Mouse (Mus musculus): ENCODE results near the gene Bahcc1. TPM values are rescaled to one million over a fixed set of nuclear protein-coding genes. Genes with fewer than 3 reads are reported as not detected.

The Bahcc1 gene
- polyA plus RNA-seq, 1 experiment from 2014 or later, result 19.7 TPM

DNA sequence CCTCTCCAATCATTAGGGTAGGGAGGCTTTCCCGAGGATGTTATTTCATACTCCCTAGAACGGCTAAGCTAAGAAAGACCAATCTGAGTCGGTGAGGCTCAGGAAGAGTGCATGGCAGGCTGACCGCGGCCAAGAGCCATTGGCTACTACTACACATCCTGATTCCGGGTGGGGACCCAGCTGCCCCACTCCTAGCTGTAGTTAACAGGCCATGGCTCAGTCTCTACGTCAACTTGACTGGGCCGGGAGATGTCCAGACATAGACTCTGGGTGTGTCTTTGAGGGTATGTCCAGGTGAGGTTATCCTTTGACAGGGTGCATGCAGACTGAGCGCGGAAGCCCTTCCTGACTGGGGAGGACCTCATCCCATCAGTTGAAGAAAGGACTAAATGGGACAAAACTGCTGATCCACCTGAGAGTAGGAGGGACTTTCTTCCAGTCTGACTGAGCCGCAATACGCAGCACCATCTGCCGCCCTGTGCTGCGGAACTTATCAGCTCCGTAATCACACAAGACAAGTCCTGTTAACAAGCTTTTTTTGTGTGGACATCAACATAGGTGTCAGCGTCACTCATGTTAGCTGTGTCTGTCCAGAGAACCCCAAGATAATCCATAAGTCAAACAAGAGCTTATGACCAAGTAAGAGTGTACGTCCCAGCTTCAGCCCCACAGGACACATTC is 14.4 kb upstream of the Bahcc1 start:
- H3K27ac ChIP-seq (ENCODE audit: low read depth, low read length), result no peak overlapping the region
- WGBS, result 90% methylated on average over 17 of the region's 17 CpGs
- H3K4me2 ChIP-seq (ENCODE audit: low read depth), result no peak overlapping the region
- no peak overlapping the region; the same call in 1 of the 2 replicates for H3K9ac ChIP-seq (ENCODE audit: low read length)
- H3K36me3 ChIP-seq (ENCODE audit: control insufficient read depth, insufficient read depth, low read length), result no peaks in the 10 kb centered on the region
- no peak for ATAC-seq (ENCODE audit: insufficient read depth, low FRiP score, low TSS enrichment)
- DNase-seq (ENCODE audit: low spot score), result no peak
- peaks cover 3% of the 10 kb centered on the region; the same call in 1 of the 2 replicates for H3K9me3 ChIP-seq (ENCODE audit: control insufficient read depth, low read length)
- peaks cover 40% of the 10 kb centered on the region for H3K4me1 ChIP-seq (ENCODE audit: control insufficient read depth, insufficient read depth, low read length)
- no peak overlapping the region for H3K4me3 ChIP-seq (ENCODE audit: low read depth, low read length)
- no peaks in the 10 kb centered on the region for H3K27me3 ChIP-seq (ENCODE audit: control insufficient read depth, insufficient read depth, low read length)

DNA sequence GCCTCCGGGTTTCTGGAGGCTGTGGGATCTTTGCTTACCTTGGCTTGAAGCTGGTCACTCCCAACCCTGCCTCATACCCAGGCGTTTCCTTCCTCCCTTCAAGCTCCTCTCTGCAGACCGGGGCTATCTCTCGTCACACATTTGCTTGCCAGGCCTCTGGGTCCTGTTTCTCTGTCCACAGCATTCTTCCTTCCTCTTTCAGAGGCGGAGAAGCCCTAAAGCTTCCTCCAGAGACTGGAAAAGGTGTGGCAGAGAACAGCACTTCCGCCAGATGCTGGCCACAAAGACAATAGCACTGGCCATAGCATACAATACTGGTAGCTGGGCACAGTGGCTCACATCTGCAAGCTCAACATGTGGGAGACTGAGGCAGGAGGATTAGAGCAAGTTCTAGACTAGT is 13.8 kb upstream of the Bahcc1 start:
- no peak overlapping the region for H3K27ac ChIP-seq (ENCODE audit: low read depth, low read length)
- H3K9me3 ChIP-seq (ENCODE audit: control insufficient read depth, low read length), result no peaks in the 10 kb centered on the region
- H3K4me2 ChIP-seq (ENCODE audit: low read depth), result no peak overlapping the region
- no peaks in the 10 kb centered on the region for H3K27me3 ChIP-seq (ENCODE audit: control insufficient read depth, insufficient read depth, low read length)
- H3K9ac ChIP-seq (ENCODE audit: low read length), result no peak overlapping the region; the same call in 1 of the 2 replicates
- H3K4me3 ChIP-seq (ENCODE audit: low read depth, low read length), result no peak overlapping the region
- WGBS, result 79% methylated on average over 6 of the region's 6 CpGs
- ATAC-seq (ENCODE audit: insufficient read depth, low FRiP score, low TSS enrichment) (no peak), DNase-seq (ENCODE audit: low spot score) (no peak)
- H3K4me1 ChIP-seq (ENCODE audit: control insufficient read depth, insufficient read depth, low read length), result peaks cover 46% of the 10 kb centered on the region
- no peaks in the 10 kb centered on the region for H3K36me3 ChIP-seq (ENCODE audit: control insufficient read depth, insufficient read depth, low read length)

DNA sequence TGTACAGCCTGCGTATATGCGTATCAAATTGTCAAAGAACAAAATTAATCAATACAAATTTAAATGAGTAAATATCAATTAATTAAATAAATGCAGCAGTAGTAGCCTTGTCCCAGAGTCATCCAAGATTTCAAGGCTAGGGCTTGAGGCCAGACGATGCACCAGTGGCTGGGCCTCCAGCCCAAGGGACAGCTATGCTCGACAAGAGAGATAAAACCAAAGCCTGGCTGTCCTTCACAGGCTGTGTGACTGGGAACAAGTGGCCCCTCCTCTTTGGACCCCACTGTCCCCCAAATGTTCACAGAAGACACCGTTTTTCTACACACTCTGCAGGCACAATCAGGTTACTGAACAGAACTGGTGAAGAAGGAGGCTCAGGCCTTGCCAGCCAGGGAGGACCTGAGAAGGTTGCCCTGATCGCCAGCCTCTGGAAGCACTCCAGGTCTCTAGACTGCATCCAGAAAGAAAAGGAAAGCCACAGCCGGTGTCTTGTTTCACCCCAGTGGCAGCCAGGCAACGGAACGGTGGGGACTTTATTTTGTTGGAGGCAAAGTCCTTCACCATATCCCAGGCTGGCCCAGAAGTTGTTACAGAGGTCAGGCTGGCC is 12.7 kb upstream of the Bahcc1 start:
- no peak overlapping the region for H3K4me3 ChIP-seq (ENCODE audit: low read depth, low read length)
- H3K27ac ChIP-seq (ENCODE audit: low read depth, low read length), result no peak overlapping the region
- no peak for ATAC-seq (ENCODE audit: insufficient read depth, low FRiP score, low TSS enrichment)
- H3K4me2 ChIP-seq (ENCODE audit: low read depth), result no peak overlapping the region
- no peaks in the 10 kb centered on the region for H3K36me3 ChIP-seq (ENCODE audit: control insufficient read depth, insufficient read depth, low read length)
- WGBS, result 52% methylated on average over 9 of the region's 9 CpGs
- H3K9me3 ChIP-seq (ENCODE audit: control insufficient read depth, low read length), result no peaks in the 10 kb centered on the region
- H3K9ac ChIP-seq (ENCODE audit: low read length), result no peak overlapping the region; the same call in 1 of the 2 replicates
- H3K27me3 ChIP-seq (ENCODE audit: control insufficient read depth, insufficient read depth, low read length), result no peaks in the 10 kb centered on the region
- DNase-seq (ENCODE audit: low spot score), result no peak
- H3K4me1 ChIP-seq (ENCODE audit: control insufficient read depth, insufficient read depth, low read length), result peaks cover 57% of the 10 kb centered on the region

DNA sequence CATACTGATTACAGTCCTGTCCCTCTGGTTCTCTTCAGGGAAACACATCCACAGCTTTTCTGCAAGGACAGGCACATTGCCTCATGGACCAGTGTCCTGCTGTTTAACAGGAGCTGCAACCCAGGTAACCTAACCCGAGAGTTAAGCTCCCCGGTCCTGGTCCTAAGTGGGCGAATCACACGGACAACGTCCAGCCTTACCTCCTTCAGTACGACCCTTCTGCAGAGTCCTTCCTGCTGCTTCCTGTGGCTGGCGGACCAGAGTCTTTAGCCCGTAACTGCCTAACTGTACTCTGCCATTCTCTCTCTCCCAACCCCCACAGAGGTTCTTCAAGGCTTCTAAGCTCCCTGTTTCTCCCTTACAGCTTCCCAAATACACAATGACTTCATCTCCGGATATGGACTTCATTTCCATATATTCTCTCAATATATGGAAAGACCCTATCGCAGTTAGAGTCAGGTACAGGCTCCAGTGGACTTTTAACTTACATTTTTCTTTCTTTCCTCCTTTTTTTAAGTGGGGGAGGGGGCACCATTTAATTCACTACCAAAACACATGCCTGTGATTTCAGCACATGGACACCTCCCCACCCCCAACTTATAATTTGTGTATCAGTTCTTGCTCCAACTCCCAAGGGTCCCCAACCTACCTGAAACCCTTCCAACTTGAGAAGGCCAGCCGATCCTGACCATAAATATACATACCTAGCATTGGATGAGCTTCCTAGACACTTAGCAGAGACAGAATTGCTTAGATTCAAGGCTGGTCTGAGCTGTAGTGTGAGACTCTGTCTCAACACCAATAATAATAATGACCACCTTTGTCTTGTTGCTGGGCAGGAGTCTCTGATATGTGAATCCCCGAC is 11.6 kb upstream of the Bahcc1 start:
- DNase-seq (ENCODE audit: low spot score) (peak; percentile 30), ATAC-seq (ENCODE audit: insufficient read depth, low FRiP score, low TSS enrichment) (no peak)
- peaks cover 61% of the 10 kb centered on the region for H3K4me1 ChIP-seq (ENCODE audit: control insufficient read depth, insufficient read depth, low read length)
- no peaks in the 10 kb centered on the region for H3K27me3 ChIP-seq (ENCODE audit: control insufficient read depth, insufficient read depth, low read length)
- no peak overlapping the region for H3K4me3 ChIP-seq (ENCODE audit: low read depth, low read length)
- no peak overlapping the region for H3K9ac ChIP-seq (ENCODE audit: low read length)
- no peaks in the 10 kb centered on the region for H3K9me3 ChIP-seq (ENCODE audit: control insufficient read depth, low read length)
- H3K4me2 ChIP-seq (ENCODE audit: low read depth), result no peak overlapping the region
- 60% methylated on average over 12 of the region's 12 CpGs for WGBS
- H3K27ac ChIP-seq (ENCODE audit: low read depth, low read length), result 0 out of 2 replicates have a peak overlapping the region, but pooled peaks have one; percentile 1
- H3K36me3 ChIP-seq (ENCODE audit: control insufficient read depth, insufficient read depth, low read length), result no peaks in the 10 kb centered on the region

GRCm38 (mm10) chr11:120222425-120223104 is 10.2 kb upstream of the Bahcc1 start:
- Histone ChIP-seq H3K9me3 (ENCODE audit: control insufficient read depth, low read length) (no peaks in the 10 kb centered on the region), H3K27ac (ENCODE audit: low read depth, low read length) (no peak overlapping the region), H3K4me1 (ENCODE audit: control insufficient read depth, insufficient read depth, low read length) (peaks cover 60% of the 10 kb centered on the region), H3K4me3 (ENCODE audit: low read depth, low read length) (no peak overlapping the region), H3K36me3 (ENCODE audit: control insufficient read depth, insufficient read depth, low read length) (no peaks in the 10 kb centered on the region), H3K4me2 (ENCODE audit: low read depth) (no peak overlapping the region), H3K9ac (ENCODE audit: low read length) (no peak overlapping the region), H3K27me3 (ENCODE audit: control insufficient read depth, insufficient read depth, low read length) (no peaks in the 10 kb centered on the region)
- WGBS, result 82% methylated on average over 6 of the region's 6 CpGs
- DNase-seq (ENCODE audit: low spot score) (no peak), ATAC-seq (ENCODE audit: insufficient read depth, low FRiP score, low TSS enrichment) (no peak)

GRCm38 (mm10) chr11:120223586-120224487 is 8.9 kb upstream of the Bahcc1 start:
- ATAC-seq (ENCODE audit: insufficient read depth, low FRiP score, low TSS enrichment), result peak; percentile 69
- Histone ChIP-seq H3K36me3 (ENCODE audit: control insufficient read depth, insufficient read depth, low read length) (no peaks in the 10 kb centered on the region), H3K4me2 (ENCODE audit: low read depth) (peak overlapping the region; percentile 9; the same call in 1 of the 2 replicates), H3K4me3 (ENCODE audit: low read depth, low read length) (no peak overlapping the region), H3K27ac (ENCODE audit: low read depth, low read length) (peak overlapping the region; percentile 93), H3K9ac (ENCODE audit: low read length) (peak overlapping the region; percentile 68), H3K27me3 (ENCODE audit: control insufficient read depth, insufficient read depth, low read length) (no peaks in the 10 kb centered on the region), H3K9me3 (ENCODE audit: control insufficient read depth, low read length) (no peaks in the 10 kb centered on the region), H3K4me1 (ENCODE audit: control insufficient read depth, insufficient read depth, low read length) (peaks cover 70% of the 10 kb centered on the region)
- DNase-seq (ENCODE audit: low spot score), result peak; percentile 76
- WGBS, result 46% methylated on average over 19 of the region's 19 CpGs

DNA sequence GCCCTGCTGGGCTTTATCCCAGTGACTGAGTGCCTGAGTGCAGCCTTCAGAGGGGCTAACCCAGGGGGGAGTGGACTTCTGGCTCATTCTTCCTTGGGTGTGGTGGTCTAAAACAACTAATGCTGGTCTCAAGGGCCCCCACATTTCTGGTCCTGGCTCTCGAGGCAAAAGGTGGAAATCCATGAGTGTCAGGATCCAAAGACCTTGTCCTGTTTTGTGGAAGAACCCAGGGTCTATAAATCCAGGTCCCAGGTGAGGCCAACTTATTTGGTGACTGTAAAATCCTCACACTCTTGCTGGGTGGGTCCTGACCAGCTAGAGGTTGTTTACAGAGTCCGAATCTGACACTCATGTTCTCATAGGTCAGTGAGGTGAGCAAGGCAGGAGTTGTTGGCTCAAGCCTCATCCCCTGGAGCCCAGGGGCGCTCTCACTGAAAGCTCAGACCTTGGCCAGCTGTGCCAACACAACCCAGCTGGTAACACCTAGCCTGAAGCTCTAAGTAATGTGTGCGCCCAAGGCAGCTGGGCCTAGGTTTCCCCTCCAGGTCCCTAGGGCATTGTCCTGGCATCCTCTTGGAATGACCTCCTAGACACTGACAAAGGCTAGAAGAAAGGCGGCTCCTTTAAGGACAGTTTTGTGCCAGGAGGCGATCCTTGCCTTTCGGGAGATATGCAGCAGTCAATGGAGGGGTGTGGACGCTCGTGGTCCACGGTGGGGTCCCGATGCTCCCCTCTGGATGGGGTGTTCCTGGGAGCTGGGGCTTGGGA is 8.1 kb upstream of the Bahcc1 start:
- H3K4me3 ChIP-seq (ENCODE audit: low read depth, low read length), result peak overlapping the region; percentile 25
- H3K9ac ChIP-seq (ENCODE audit: low read length), result peak overlapping the region; percentile 68
- DNase-seq (ENCODE audit: low spot score) (peak; percentile 47), ATAC-seq (ENCODE audit: insufficient read depth, low FRiP score, low TSS enrichment) (no peak)
- H3K9me3 ChIP-seq (ENCODE audit: control insufficient read depth, low read length), result no peaks in the 10 kb centered on the region
- no peaks in the 10 kb centered on the region for H3K36me3 ChIP-seq (ENCODE audit: control insufficient read depth, insufficient read depth, low read length)
- H3K27ac ChIP-seq (ENCODE audit: low read depth, low read length), result peak overlapping the region; percentile 93
- 23% methylated on average over 11 of the region's 11 CpGs for WGBS
- H3K4me2 ChIP-seq (ENCODE audit: low read depth), result peak overlapping the region; percentile 44
- no peaks in the 10 kb centered on the region for H3K27me3 ChIP-seq (ENCODE audit: control insufficient read depth, insufficient read depth, low read length)
- peaks cover 77% of the 10 kb centered on the region for H3K4me1 ChIP-seq (ENCODE audit: control insufficient read depth, insufficient read depth, low read length)

Measured in neural tube, embryonic 11.5 days (tissue).